Mouse (Mus musculus): ENCODE measurements at regions not wholly inside any gene's neighbourhood (a gene's known extent, or its start where the extent isn't known, plus 50 kb on each side); places are given as distances from the start of the nearest gene placed in this dataset.

- no peak for TF ChIP-seq GATA1 (IDR thresholded peaks at IDR 0.05; ENCODE audit: low read length)
- no peak for TF ChIP-seq TAL1 (IDR thresholded peaks at IDR 0.05; ENCODE audit: low read length)
- Histone ChIP-seq H3K36me3 (ENCODE audit: control insufficient read depth) (no peaks in the 10 kb centered on the region), H3K9me3 (ENCODE audit: control insufficient read depth, low read length) (no peaks in the 10 kb centered on the region)
Measured at GRCm38 (mm10) chr13:41541139-41541538, 54.0 kb upstream of the Nedd9 start.

GRCm38 (mm10) chr13:41546063-41546462, 58.9 kb upstream of the Nedd9 start:
- Histone ChIP-seq H3K4me1 (ENCODE audit: control insufficient read depth) (no peaks in the 10 kb centered on the region), H3K27me3 (ENCODE audit: control insufficient read depth) (no peaks in the 10 kb centered on the region), H3K4me3 (replicated peaks) (no peak overlapping the region), H3K9me3 (ENCODE audit: control insufficient read depth, low read length) (no peaks in the 10 kb centered on the region), H3K36me3 (ENCODE audit: control insufficient read depth) (no peaks in the 10 kb centered on the region)
- TF ChIP-seq TAL1 (IDR thresholded peaks at IDR 0.05; ENCODE audit: low read length) (0 out of 3 replicates have a peak, but pooled peaks have one; percentile 7), GATA1 (IDR thresholded peaks at IDR 0.05; ENCODE audit: low read length) (no peak)

More at GRCm38 (mm10) chr13:41541139-41541538, 54.0 kb upstream of the Nedd9 start:
- H3K27me3 ChIP-seq (ENCODE audit: control insufficient read depth), result no peaks in the 10 kb centered on the region
- no peaks in the 10 kb centered on the region for H3K4me1 ChIP-seq (ENCODE audit: control insufficient read depth)
- no peak overlapping the region for H3K4me3 ChIP-seq (replicated peaks)

GRCm38 (mm10) chr13:41546531-41546930, 59.2 kb upstream of the Tmem170b start:
- no peaks in the 10 kb centered on the region for H3K9me3 ChIP-seq (ENCODE audit: control insufficient read depth, low read length)

GRCm38 (mm10) chr13:41549283-41549682, 56.4 kb upstream of the Tmem170b start:
- Histone ChIP-seq H3K36me3 (ENCODE audit: control insufficient read depth) (no peaks in the 10 kb centered on the region), H3K4me1 (ENCODE audit: control insufficient read depth) (no peaks in the 10 kb centered on the region), H3K9me3 (ENCODE audit: control insufficient read depth, low read length) (no peaks in the 10 kb centered on the region), H3K4me3 (replicated peaks) (no peak overlapping the region), H3K27me3 (ENCODE audit: control insufficient read depth) (no peaks in the 10 kb centered on the region)
- TF ChIP-seq GATA1 (IDR thresholded peaks at IDR 0.05; ENCODE audit: low read length), result no peak
- no peak for TF ChIP-seq TAL1 (IDR thresholded peaks at IDR 0.05; ENCODE audit: low read length)

More at GRCm38 (mm10) chr13:41546531-41546930, 59.2 kb upstream of the Tmem170b start:
- TF ChIP-seq GATA1 (IDR thresholded peaks at IDR 0.05; ENCODE audit: low read length) (no peak), TAL1 (IDR thresholded peaks at IDR 0.05; ENCODE audit: low read length) (no peak)
- H3K4me1 ChIP-seq (ENCODE audit: control insufficient read depth), result no peaks in the 10 kb centered on the region
- no peak overlapping the region for H3K4me3 ChIP-seq (replicated peaks)
- H3K27me3 ChIP-seq (ENCODE audit: control insufficient read depth), result no peaks in the 10 kb centered on the region
- no peaks in the 10 kb centered on the region for H3K36me3 ChIP-seq (ENCODE audit: control insufficient read depth)

DNA sequence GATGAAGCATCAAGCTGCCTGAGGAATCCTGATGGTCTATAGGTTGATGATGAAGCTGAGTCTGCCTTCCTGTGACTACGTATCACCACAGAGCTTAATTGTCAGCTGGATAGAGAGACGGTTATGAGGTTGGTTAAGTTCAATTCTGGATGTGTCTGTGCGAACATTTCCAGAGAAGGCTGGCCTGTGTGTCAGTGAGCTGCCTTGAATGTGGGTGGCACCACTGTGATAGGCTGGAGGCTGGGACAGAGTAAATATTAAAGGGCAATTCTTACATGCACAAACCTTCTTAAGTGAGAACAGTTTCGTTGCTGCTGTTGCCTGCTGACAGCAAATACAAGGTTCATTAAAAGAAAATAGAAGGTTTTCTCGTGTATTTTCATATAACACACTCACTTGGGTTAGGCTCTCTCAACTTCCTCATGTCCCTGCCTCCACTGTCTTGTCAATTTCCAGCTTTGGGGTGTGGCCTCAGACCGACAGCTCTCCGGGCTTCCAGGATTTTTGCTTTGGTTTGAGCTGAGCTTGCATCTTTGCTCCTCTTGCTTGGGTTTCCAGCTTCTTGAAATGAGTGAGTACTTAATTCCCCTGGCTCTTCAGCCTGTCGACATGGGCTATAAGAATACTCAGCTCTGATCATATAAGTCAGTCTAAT, 55.3 kb upstream of the Tmem170b start:
- Histone ChIP-seq H3K4me3 (replicated peaks) (no peak overlapping the region), H3K36me3 (ENCODE audit: control insufficient read depth) (no peaks in the 10 kb centered on the region), H3K27me3 (ENCODE audit: control insufficient read depth) (no peaks in the 10 kb centered on the region), H3K9me3 (ENCODE audit: control insufficient read depth, low read length) (no peaks in the 10 kb centered on the region), H3K4me1 (ENCODE audit: control insufficient read depth) (no peaks in the 10 kb centered on the region)
- no peak for TF ChIP-seq TAL1 (IDR thresholded peaks at IDR 0.05; ENCODE audit: low read length)
- no peak for TF ChIP-seq GATA1 (IDR thresholded peaks at IDR 0.05; ENCODE audit: low read length)

DNA sequence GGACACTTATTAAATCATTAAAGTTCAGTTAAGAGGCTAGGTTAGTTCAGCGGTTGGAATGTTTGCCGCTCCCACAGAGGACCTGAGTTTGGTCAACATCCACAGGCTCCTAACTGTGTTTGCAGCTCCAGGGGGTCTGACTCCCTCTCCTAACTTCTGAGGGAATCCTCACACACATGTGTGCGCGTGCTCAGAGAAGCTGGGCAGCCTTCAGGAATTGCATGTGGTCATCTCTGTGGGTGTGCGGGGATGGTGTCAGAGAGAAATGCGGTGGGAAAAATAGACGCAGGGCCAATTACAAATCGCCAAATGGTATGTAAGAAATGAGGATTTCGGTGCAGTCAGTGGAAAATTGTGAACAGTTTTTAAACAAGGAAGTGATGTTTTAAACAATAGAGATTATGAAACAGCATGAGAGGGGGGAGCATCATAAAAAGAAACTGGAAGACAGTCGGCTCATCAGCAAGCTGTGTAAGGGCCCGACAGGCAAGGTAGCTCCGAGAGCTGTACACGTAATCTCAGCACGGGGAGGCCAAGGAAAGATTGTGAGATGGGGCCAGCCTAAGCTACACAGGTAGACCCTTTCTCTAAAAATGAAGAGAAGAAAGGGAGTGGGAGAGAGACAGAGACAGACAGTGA, 53.9 kb upstream of the Tmem170b start:
- H3K36me3 ChIP-seq (ENCODE audit: control insufficient read depth), result no peaks in the 10 kb centered on the region
- no peak for TF ChIP-seq GATA1 (IDR thresholded peaks at IDR 0.05; ENCODE audit: low read length)
- no peak for TF ChIP-seq TAL1 (IDR thresholded peaks at IDR 0.05; ENCODE audit: low read length)
- H3K27me3 ChIP-seq (ENCODE audit: control insufficient read depth), result no peaks in the 10 kb centered on the region
- H3K4me1 ChIP-seq (ENCODE audit: control insufficient read depth), result no peaks in the 10 kb centered on the region
- no peak overlapping the region for H3K4me3 ChIP-seq (replicated peaks)
- H3K9me3 ChIP-seq (ENCODE audit: control insufficient read depth, low read length), result no peaks in the 10 kb centered on the region

GRCm38 (mm10) chr13:41554401-41554800, 51.3 kb upstream of the Tmem170b start:
- TF ChIP-seq GATA1 (IDR thresholded peaks at IDR 0.05; ENCODE audit: low read length) (no peak), TAL1 (IDR thresholded peaks at IDR 0.05; ENCODE audit: low read length) (no peak)
- no peak overlapping the region for H3K4me3 ChIP-seq (replicated peaks)
- H3K27me3 ChIP-seq (ENCODE audit: control insufficient read depth), result no peaks in the 10 kb centered on the region
- no peaks in the 10 kb centered on the region for H3K36me3 ChIP-seq (ENCODE audit: control insufficient read depth)
- H3K9me3 ChIP-seq (ENCODE audit: control insufficient read depth, low read length), result no peaks in the 10 kb centered on the region
- H3K4me1 ChIP-seq (ENCODE audit: control insufficient read depth), result no peaks in the 10 kb centered on the region
